Mouse (Mus musculus) brain, embryonic 18.5 days (tissue): Measurements from ENCODE around the gene Enho.

Experiments
- DNase-seq: peaks from one replicate; pipeline ENCODE4 v3.0.0-alpha.2; 2012; ENCODE audit warnings: low read depth, low spot score

The Enho gene

DNA sequence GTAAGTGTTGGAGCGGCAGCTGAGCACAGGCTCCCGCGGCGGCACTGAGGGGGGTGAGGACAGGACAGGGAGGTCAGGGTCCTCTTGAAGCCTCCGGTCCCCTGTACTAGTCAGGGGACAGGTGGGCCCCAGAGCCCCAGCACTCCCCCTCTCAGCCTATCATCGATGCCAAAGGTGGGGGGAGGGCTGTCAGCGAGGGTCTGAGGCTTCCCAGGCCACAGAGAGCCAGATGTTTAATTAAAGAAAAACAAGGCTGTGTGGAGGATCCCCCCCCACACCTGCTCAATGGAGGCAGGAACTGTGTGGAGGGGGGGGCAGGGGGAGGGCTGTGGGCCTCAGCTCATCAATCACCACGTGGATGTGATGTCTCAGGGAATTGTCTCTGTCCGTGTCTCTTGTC lies 23.5 kb upstream of the Enho start:
- no peak for DNase-seq

DNA sequence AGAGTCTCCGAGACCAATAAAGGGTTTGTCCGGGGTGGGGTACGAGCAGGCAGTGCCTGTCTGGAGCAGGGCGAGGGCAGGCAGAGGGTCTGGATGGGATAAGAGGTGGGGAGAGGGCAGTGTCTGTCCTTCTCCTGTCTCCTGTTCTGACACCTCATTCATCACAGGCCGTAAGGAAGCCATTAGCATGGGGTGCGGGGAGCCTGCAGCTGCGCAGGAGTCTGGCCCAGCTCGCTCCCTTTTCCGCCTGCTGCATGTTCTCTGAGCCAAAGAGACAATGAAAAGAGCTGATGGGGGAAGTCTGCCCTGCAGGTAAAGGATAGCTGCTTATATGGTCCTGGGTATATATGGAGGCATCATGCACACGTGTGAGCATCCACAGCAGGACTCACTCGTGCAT lies 22.6 kb upstream of the Enho start:
- DNase-seq: no peak

GRCm38 (mm10) chr4:41660851-41661430 lies 20.8 kb upstream of the Enho start:
- DNase-seq: no peak

DNA sequence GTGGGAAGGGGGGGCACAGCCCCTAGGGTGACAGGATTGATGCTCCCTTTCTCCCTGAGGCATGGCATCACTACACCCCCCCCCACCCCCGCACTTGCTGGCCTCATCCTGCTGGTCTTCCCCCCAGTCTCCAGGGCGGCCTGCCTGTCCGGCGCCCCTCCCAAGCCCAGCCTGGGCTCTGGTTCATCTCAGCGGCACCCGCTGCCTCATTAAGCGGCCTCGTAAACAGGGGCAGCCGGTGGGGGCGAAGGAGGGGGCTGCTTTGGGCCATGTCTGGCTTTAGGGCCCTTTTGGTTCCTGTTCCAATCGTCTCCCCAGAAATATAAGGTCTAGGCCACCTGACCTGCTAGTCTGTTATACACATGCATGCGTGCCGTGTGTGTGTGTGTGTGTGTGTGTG lies 19.4 kb upstream of the Enho start:
- DNase-seq: no peak

GRCm38 (mm10) chr4:41658566-41659384 lies 18.7 kb upstream of the Enho start:
- DNase-seq: no peak

DNA sequence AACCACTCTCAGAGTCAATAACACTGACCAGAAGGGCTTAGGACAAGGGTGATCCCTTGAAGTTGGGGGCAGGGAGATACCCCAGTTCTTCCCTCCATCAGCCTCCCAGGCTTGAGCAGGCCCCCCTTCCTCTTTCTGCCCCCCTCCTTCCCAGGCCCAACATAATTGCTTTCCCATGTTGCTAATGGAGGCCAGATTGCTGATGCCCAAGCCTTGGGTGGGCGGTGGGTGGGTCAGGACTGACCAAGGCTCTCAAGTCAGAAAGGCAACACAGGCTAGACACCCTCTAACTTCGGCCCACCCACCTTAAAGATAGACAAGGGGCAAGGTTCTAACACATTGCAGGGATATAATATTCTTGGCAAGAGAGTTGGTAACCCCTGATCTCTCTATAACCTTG lies 15.4 kb upstream of the Enho start:
- DNase-seq: no peak

DNA sequence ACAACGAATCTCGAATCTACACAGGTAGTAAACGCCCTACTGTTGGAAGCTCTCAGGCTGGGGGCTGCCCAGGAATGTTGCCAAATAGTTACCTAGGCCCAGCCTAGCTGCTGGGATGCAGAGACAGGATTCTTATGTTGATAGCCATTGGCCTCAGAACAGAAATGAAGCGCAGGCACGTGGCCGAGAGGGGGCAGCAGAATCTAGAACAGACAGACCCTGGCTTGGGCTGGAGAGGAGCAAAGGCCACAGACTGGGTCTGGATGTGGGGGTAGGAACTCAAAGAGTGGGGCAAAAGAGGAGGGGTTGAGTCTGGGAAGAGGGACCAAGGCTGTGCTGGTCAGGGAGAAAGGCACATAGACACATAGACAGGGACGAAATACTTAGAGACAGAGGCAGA lies 14.1 kb upstream of the Enho start:
- no peak for DNase-seq

- DNase-seq: no peak
Measured at GRCm38 (mm10) chr4:41653730-41654129, 13.6 kb upstream of the Enho start.

- no peak for DNase-seq
Measured at GRCm38 (mm10) chr4:41653296-41653695, 13.2 kb upstream of the Enho start.

- DNase-seq: no peak
Measured at GRCm38 (mm10) chr4:41648627-41649026, 8.5 kb upstream of the Enho start.

DNA sequence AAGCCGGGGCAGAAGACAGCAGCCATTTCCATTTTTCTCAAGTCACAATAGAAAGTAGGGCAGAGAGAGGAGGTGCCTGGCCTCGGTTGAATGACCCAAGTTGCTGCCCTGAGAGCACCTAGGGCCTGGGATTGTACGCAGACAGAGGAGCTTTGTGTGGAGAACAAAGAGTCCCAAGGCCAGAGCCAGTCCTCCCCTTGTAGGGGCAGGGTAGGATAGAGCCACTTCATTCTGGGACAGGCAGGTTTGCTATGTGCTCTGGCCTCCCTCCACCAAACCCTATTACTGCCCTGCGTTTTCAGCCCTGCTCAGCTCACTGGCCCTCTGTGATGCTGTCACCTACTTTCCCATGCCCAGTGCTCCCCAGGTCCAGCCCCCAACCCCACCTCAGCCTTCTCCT lies 8.0 kb upstream of the Enho start:
- no peak for DNase-seq

GRCm38 (mm10) chr4:41645488-41645887 lies 5.4 kb upstream of the Enho start:
- DNase-seq: no peak

DNA sequence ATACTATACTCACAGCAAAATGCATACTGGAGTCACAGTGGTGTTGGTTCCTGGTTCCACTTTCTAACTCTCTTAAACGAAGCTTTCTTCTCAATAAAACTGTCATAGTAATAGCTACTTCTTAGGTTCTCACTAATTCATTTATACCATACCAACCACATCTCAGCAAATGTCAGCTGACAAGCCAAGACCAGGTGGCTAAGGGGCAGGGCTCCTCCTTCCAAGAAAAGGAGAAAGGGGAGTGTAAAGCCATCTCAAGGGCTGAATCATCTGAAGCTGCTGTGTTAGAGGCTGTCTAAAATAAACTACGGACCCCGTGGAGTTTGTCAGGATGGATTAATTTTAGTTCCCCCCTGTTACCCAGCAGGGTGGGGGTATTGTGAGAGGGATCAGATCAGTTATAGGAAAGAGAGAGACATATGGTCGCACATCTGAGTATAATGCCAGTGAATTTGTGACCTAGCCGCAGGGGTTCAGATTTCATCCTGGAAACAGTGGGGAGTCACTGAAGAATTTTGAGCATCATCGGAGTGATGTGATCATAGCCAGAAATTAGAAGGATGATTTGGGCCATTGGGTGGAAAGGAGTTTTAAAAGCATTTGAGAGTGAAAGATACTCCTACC lies 1.2 kb upstream of the Enho start:
- no peak for DNase-seq

GRCm38 (mm10) chr4:41639214-41639841 lies 796 bp downstream of the Enho start:
- no peak for DNase-seq

DNA sequence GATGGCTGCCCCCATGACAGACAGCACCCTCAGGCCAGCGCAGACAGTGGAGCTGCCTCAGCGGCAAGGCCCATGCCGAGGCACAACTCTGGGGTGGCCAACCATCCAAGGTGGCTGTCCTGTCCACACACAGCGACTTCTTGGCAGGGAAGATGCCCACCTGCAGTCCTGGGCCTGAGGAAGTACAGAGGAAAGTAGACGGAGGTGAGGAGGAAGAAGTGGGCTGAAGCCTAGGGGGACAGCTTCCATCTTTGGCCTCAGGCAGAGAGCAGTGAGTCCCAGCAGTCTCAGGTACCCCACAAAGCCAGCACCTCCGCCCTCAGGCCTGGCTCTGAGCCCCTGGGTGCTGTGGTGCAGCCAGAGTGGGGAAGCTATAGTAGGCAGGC lies 1.3 kb downstream of the Enho start:
- DNase-seq: no peak

DNA sequence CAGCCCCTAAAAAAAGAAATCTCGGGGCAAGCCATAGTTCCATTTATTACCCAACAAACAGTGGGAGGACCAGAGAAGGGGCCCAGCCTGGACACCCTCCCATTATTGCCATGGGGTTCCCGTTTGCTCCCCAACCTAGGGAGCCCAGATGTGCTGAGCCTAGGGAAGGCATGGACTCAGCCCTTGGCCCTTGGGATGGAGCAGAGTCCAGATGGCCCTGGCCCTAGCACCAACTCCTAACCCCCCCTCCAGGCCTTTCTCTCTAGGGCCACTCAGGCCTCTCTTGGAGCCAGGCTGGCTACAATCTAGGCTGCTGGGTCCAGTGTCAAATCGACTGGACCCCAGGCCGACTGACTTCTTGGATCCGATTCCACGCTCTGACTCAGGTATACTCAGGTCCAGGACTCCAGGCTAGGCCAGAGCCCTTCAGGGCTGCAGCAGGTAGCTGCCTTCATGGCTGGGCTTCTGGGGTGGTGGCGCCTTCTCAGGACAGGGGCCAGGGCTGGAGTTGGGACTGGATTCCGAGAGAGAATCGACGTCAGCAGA lies 1.9 kb downstream of the Enho start:
- no peak for DNase-seq

GRCm38 (mm10) chr4:41636882-41637635 lies 3.1 kb downstream of the Enho start:
- DNase-seq: no peak

- no peak for DNase-seq
Measured at GRCm38 (mm10) chr4:41636366-41636765, 3.8 kb downstream of the Enho start.

- no peak for DNase-seq
Measured at GRCm38 (mm10) chr4:41635906-41636305, 4.2 kb downstream of the Enho start.

- DNase-seq: no peak
Measured at GRCm38 (mm10) chr4:41635224-41635623, 4.9 kb downstream of the Enho start.

- no peak for DNase-seq
Measured at GRCm38 (mm10) chr4:41634631-41635030, 5.5 kb downstream of the Enho start.

GRCm38 (mm10) chr4:41633001-41633400 lies 7.1 kb downstream of the Enho start:
- DNase-seq: no peak
